Mouse (Mus musculus) erythroid progenitor cell, adult 5-6 weeks (primary cell): Measurements from ENCODE around the gene Nfkbie. TPM values are rescaled to one million over a fixed set of nuclear protein-coding genes. Genes with fewer than 3 reads are reported as not detected.

Experiments used
- ATAC-seq: replicated peaks from 2 replicates; pipeline ENCODE4 v1.8.0; 2016; ENCODE audit warnings: moderate number of reproducible peaks, mild to moderate bottlenecking, moderate TSS enrichment, inconsistent platforms; ENCODE audit not compliant: poor library complexity, low FRiP score, severe bottlenecking
- total RNA-seq, 2 experiments: library from RNA; stranded (forward) in 1 of 2; stranded (reverse) in 1 of 2; fragments of 150-400 nt in 1 of 2; fragments of 186-747, 209-891 nt in 1 of 2; gene quantifications; 2 replicates each; pipeline versions ENCODE4 v1.2.3 to v1.2.4; 2015 to 2017; ENCODE audit warnings: low replicate concordance in 2 of 2

Gene Nfkbie
- total RNA-seq, 2 experiments from 2014 or later, result 1.7 to 2.1 TPM

DNA sequence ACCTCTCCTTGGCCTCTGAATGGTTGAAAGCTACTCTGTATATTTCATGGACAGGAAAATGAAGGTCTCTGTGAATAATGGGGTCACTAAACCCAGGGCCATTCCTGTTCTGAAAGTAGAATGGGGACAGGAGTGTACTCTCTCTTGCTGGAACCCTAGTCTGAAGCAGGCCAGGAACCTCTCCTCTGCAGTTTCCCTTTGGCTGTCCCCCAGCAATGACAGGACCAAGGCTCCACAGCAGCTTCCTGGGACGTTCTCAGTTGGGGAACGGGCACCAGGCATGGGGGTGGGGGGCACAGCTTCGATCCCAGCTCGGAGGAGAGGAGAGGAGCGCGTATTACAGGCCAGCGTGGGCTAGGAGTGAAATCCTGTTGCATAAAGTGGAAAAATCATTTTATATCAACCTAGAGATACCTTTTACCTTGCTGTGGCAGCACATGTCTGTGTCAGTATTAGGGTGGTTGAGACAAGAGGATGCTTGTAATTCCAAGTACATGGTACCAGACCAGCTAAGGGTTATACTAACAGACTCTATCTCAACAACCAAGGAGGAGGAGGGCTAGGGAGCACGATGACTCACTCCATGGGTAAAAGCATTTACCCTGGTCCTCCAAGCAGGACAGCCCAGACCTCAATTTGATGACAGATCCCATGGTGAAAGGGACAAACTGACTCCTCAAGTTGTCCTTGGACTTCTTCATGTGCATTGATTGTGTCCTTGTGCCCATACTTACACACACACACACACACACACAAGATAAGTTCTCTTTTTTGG is 19.8 kb downstream of the Nfkbie start:
- no peak for ATAC-seq

DNA sequence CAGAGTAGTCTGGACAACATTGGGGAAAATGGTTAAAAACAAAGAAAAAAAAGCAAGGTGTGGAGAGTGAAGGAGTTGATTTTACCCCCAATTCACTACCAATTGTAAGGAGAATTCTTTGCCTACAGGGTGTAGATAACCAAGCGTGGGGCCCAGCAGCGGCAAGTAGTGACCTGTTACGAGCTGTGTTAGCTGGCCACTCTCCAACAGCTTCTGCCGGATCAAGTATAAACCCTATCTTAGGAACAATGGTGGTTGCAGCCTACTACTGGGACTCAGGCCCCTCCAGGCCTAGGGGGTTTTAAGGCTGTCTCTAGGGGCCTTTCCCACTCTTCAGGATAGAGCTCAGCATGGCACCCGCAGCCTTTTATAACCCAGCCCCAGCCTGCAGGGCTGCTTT is 22.7 kb downstream of the Nfkbie start:
- no peak for ATAC-seq

DNA sequence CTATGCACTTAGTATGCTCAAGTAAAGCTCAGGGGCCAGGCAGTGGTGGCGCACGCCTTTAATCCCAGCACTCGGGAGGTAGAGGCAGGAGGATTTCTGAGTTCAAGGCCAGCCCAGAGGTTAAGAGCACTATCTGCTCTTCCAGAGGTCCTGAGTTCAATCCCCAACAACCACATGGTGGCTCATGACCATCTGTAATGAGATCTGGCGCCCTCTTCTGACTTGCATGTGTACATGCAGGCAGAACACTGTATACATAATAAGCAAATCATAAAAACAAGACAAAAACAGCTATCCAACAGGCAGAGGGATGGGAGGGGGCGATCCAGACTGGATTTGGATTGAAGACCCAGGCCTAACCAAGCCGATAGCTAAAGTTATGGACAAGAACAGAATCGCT is 23.3 kb downstream of the Nfkbie start:
- ATAC-seq, result no peak

DNA sequence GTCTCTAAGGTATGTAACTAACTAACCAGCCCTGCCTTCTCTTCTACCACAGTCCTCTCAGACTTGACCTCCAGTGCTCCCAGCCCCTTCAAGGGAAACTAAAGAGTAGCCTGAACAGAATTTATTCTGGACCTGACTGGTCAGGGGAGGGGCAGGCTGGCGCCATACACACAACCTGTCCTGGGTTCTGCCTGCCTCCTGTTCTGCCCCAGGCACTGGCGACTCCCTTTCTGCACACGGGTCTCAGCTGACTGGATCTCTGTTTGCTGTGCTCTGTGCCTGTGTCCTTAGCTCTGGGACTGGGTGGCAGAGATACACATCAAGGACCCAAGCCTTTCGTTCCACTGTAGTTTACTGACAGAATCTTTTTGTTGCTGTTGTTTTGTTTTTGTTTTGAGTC is 24.1 kb downstream of the Nfkbie start:
- ATAC-seq, result no peak

DNA sequence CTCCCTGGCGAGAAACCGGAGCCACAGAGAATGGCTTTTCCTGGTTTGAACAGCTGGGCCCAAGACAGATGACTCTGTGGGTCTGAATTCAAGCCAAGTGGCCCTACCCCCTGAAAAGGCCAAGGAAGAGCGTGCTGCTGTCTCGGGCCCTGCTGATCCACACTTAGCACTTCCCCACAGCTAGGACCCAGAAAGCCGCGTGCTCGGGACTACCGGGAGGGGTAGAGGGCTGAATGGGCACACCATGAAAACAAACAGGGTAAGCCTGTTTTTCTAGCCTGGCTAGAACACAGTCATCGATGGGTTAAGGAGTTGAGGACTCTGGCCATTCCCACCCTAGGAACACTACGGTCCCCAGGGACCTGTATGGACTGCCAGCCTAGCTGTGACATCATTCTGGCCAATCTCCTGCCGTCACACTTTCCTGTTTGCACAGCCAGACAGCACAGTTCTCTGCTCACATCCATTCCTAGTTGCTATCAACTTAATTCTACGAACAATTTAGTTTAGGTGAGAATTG is 25.5 kb downstream of the Nfkbie start:
- no peak for ATAC-seq

DNA sequence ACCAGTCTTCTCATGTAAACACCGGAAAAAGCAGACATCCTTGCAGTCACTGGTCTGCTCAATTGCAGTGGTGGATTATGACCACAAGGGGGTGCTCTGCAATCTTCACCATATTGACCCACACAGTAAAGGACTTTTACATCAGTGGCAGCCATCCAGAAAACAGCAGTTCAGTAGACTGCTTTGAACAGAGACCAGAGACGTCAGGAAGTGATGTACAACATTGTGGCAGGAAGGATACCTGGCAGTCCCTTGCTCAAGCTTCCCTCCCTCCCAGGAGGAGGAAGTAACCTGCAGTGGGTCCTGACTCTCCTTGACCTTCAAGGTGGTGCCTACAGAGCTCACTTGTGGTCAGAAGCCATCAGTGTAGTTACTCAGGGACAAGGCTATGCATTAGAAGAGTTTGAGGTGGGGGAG is 26.1 kb downstream of the Nfkbie start:
- ATAC-seq, result peak; percentile 78

DNA sequence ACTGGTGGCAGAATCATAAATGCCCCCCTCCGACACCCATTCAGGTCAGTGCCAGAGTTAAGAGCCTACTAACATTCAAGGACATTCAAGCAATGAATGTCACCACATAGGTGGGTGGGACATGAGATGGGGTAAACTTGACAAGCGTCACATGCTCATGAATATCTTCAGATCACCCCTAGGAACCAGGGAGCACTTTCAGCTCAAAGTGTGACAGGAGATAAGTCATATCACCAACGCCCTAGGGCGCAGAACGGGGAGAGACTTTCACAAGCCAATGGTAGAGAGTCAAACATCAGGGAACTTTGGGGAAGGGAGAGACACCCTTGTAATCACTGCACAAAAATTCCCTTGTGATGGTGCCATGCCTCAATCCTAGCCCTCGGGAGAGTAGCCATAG is 26.7 kb downstream of the Nfkbie start:
- peak; percentile 61 for ATAC-seq

DNA sequence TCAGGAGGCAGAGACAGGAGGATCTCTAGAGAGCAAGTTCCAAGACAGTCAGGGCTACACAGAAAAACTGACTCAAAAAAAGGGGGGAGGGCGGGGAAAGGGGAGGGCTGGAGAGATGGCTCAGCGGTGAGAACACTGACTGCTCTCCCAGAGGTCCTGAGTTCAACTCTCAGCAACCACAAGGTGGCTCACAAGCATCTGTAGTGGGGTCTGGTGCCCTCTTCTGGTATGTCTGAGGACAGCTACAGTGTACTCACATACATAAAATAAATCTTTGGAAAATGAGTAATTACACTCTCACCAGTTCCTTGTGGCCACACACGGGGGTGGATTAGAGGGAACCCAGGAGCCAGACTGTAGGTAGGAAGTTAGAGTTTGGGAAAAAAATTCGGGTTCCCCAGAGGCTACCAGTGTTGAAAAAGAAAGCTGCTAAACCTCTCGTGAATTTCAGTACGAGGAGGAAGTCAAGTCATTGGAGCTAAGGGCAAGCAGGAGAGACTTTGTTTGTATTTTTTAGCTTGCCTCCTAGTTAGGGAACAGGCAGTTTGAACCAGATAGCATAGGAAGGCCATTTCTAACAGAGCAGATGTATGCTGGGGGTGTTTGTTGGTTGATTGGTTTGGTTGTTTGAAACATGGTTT is 27.3 kb downstream of the Nfkbie start:
- no peak for ATAC-seq

DNA sequence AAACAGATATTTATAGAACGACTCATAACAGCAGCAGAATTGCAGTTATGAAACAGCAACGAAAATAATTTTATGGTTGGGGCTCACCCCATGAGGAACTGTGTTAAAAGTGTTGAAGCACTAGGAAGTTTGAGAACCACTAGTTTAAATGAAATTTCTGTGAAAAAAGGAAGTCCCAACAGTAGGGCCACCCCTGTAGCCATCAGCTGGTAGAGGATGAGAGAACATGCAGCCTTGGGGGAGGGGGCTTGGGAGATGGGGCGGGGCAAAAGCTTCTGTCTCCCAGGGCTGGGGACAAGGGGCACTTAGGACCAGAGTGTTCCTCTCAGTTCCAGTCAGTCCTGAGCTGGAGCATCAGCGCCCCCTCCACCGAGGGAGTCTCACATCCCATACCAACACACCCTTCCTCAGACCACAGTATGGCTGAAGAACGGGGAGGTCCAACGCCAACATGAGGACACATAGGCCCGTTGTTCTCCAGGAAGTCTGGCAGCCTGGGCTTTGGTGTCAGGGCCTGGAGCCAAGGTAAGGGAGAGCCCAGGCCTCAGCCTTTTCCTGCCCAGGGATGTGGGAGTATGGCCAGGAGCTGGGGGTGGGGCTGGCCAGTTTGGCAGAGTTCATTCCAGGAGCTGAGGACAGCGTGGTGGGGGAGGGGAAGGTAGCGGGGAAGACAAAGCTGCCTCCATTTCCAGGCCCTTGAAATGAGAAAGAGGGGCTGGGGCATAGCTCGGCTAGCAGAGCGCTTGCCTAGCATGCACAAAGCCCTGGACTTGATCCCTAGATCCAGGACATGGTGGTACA is 28.8 kb downstream of the Nfkbie start:
- ATAC-seq, result no peak

DNA sequence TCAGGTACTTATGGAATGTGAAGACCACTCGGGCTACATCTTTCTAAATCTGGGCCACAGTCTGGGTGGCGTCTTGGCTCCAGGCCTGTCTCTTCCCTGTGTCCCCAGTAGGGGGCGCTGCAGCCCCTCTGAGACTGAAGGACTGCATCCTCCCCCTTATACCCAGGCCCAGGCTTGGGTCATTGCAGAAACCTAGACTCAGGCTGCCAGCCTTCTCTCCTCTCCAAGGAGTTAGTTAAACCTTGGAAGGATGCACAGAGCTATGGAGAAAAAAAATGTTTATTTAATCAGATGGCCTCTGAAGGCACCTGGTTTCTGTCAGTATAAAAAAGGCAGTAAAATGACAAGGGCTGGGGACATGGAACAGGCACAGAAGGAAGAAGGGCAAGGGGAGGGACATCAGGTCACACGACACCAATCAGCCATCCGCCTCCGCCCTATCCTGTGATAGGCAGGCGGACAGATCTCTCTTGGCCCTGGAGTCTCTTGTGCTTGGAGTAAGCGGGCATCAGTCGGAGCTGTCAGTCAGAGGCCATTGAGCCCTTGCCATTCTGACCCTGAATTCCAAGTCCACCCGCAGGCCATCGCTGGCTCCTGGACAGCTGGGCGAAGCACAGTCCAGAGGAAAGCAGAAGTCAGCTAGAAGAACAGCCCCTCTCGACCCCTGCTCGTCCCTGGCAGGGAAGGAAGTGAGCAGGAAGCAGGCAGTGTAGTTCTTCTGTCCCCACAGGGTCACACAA is 29.6 kb downstream of the Nfkbie start:
- no peak for ATAC-seq

DNA sequence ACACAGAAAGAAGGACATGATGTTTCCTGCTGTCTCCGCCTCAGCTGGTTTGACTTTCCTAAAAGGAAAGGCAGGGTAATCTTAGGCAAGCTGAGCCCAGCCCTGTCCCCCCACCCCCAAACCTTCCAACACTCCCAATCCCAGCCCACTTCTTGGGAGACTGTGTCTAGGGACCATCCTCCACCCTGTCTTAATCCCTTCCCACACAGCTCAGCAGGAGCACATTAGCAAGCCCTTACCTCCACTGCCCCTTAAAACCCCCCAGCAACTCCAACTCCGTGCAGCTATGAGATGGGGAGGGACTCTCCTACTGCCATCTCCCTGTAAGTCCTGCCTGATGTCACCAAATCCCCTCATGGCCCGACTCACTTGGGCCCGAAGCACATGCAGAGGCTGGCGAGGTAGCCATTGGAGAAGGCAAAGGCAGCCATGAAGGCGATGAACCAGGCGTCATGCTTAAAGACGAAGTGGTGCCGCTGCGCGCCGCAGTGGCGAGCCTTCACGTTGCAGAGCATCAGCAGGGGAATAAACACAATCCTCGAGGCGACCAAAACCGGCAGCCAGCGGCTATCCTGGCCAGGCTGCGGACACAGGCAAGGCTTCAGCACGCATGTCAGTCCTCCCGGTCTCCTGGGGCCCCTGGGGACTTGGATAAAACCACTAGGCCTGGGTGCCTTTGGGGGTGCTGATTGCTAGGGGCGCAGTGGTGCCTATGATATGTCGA is 30.4 kb downstream of the Nfkbie start:
- ATAC-seq, result no peak

DNA sequence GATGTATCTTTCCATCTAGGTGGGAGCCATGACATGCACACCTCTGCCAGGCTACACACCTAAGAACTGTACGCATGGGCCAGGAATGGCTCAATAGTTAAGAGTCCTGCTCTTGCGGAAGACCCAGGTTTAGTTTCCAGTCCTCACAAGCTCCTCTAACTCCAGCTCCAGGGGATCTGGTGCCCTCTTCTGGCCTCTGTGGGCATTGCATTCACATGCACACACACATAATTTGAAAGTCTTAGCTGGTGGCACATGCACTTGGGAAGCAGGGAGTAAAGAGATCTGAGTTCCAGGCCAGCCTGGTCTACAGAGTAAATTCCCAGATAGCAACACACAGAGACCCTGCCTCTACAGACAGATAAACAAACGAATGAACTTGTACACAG is 30.9 kb downstream of the Nfkbie start:
- no peak for ATAC-seq

DNA sequence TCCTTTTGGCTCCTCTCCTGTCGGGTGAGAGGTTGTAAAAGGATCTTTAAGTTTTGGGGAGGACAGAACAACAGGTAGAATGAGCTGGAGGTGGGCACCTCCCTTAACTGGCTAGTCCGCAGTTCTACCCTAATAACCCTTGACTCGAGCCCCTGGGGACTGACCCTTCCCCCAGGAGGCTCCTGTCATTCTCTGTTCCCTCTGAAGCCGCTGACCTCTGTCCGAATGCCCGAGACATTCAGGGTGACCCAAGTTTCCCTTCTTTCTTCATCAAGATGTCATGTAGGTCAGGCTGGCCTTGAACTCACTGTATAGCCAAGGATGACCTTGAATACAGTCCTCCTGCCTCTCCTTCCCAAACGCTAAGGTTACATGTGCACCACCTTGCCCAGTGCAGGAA is 32.9 kb downstream of the Nfkbie start:
- no peak for ATAC-seq

DNA sequence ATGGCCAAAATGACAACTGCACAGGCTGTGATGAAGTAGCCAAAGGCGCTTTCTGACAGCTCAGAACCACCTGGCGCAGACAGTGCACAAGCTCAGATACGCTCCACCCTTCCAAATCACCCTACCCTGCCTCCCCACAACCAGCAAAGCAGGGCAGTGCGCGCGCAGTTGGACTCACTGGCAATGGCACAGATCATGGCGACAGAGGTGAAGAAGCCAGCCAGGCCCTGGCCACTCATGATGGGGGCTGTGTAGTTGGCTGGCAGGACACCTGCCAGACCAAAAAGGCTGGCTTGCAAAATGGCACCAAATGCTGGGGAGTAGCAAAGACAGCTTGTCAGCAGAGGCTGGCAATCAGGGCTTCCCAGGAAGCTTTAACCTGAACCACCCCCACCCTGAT is 33.7 kb downstream of the Nfkbie start:
- ATAC-seq, result no peak

DNA sequence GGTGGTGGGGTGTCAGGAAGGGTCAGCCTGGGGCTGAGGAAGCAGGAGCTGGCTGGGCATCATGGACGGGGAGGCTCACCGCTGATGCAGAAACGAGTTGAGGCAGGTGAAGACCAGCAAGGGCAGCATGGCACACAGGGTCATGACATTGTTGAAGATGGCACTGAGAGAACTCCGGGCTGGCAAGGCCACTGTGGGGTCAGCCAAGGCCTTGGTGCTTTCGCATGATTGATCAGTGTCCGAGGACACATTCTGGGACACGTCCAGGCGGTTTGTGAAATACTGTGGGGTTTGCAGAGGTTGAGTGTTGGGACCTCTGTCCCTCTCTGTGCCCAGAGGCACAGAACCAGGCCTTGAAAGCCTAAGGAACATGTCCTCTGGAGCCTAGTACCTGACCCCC is 34.3 kb downstream of the Nfkbie start:
- ATAC-seq, result no peak

DNA sequence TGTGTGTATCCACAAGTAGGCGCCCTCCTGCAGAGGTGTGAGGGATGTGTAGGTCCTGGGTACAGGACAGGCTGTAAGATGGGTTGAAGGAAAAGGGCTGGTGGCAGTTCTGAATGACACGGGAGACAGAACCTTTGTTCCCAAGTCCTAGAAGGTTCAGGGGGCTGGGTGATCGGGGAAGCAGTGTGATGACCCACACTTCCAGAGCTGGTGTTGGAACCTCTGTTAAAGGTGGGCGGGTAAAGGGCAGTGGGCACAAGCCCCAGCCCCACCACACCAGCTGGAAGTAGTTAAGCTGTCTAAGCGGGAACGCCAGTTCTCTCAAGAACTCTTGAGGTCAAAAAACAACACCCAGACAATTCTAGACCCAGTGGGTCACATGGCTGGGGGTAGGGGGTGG is 34.9 kb downstream of the Nfkbie start:
- ATAC-seq, result no peak

DNA sequence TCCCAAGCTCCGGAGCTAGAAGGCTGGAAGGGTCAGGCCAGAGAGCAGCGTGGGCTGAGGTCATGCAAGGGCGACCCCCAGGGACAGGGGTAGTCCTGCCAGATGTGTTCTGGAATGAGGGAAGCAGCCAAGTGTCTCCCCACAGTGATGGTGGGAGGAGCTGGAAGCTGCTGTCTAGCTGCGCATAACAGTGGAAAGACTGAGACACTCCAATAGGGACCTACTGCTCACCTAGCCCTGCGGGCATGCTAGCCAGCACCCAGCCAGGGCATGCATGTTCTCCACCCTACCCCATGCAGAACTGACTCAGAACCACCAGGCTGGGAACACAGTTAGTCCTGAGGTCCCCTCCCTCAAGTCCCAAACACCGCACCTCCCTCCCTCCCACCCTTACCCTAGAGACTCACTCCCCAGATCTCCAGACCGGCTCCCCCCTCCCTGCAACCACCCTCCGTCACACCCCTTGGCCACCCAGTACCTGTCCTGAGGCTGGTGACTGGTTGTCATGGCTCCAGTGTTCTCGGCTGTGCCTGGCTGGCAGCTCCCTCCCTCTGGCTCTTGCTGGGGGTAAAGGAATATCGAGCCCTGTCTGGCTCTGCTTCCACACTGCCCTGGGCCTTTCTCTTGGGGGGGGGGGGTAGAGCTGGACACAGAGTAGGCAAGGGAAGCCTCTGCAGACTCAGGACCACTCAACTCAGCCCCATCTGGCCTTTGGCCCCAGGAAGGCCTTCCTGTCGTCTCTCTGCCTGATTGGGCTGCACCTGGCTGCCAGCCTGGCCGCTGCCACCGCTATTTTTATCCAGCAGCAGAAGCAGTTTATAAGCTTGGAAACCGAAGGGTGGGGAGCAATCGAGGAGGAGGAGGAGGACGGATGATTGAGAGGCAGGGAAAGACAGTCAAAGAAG is 36.5 kb downstream of the Nfkbie start:
- no peak for ATAC-seq
